Mouse (Mus musculus) kidney, postnatal 36 days (tissue): ENCODE results near the gene Ccdc191.

Source experiments
- DNase-seq, 2 experiments: peaks; one replicate each; pipeline ENCODE4 v3.0.0; 2021 to 2022; ENCODE audit warnings: mixed read lengths in 2 of 2

Gene Ccdc191

DNA sequence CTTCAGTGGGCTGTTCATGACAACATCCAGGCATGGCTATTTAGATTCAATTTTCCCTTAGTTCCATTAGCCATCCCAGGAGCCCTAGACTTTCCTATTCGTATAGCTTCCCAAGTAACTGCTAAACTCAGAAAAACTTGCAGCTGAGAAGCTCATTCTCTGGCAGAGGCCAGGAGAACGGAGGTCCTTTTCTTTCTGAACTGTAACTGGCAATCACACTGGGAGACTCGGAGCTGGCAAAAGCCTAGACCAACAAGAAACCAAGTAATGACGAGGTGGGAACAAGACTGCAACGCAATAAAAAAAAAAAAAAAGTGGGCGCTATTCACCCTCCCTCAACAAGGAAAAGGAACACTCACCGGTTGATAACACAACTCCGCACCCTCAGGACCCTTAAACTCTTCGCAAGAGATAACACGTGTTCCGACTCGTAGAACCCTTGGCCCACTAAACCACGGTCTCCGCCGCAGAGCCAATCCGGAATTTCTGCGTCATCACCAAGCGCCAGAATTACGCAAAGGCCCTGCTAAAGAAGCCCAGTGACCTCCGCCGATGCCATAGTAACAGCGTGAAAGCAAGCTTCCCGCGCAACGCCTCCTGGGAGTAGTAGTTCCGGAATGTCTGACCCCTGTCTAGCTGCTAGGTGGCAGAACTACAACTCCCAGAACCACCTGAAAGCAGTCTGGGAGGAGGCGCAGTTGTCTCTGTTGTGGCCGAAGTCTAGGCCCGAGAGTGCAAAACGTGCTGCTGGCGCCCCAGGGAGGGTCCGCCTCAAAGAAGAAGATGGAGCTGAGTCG is at the start of gene Ccdc191:
Gene Ccdc191, plus strand, starts transcription at position 593 of the 797 bp plus-strand sequence.
- DNase-seq: peak; percentile 100

DNA sequence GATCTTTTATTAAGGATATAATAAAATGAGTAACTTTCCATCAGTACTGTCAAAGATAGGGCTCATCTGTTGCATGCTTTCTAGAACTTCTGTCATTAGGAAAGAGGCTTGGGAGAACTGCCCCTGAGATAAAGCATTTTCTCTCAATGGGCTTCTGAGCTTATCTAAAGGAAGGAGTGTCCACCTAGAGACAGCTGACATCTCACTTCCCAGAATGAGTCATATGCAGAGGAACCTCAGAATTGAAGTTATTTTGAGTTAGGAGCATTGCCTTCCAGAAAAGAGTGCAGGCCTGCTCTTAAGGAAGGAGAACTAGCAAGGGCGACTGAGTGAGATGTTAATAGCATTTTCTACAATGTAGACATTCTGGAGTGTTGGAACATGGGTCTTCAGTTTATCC is 48.4 kb upstream of the Ccdc191 start:
- DNase-seq: no peak

DNA sequence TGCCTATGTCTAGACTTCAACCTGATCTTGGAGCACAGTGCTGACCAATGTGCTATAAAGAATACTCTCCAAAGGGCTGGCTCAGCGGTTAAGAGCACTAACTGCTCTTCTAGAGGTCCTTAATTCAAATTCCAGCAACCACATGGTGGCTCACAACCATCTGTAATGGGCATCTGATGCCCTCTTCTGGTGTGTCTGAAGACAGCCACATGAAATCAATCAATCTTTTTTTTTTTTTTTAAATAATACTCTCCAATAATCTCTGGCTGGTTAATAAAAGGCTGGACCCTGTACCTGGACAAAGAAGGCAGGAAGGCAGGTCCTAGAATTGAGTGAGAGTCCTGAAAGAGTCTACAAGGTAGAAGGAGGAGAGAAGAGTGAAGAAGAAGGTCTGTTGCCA is 39.8 kb upstream of the Ccdc191 start:
- DNase-seq: no peak

DNA sequence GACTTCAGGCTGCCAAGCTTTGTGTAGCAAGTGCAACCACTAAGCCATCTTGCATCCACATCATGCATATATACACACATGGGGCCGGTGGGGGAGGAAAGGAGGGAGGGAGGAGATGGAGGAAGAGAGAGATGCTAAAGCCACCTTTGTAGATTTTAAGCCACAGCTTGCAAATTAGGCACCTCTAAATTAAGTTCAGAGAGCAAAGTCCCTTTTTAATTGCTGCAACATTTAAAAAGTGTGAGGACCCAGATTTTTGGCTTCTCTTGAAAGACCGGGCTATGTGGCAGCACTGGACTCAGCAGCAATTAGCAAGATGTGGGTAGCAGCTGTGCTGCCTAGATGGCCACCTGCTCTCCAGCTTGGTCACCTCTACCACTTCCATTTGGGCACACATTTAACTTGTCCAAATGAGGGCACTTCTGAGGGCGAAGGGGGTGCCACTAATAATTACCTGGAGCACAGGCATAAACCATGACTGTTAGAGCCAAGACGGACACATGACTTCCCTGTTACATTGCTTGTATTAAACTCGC is 30.6 kb upstream of the Ccdc191 start:
- no peak for DNase-seq

DNA sequence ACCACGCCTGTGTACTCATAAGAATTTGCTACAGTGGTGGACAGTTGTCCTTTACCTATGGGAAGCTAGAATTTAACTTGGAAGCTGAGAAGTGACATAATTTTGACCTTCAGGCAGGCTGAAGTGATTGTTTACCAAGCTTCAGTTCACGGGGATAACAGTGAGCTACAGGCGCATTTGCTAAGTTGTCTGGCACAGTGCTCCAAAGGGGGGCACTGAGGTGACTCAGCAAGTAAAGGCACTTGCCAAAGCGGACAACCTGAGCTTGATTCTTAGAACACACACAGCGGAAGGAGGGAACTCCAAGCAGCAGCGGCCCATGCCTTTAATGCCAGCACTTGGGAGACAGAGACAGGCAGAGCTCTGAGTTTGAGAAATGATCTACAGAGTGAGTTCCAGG is 29.0 kb upstream of the Ccdc191 start:
- DNase-seq: no peak

DNA sequence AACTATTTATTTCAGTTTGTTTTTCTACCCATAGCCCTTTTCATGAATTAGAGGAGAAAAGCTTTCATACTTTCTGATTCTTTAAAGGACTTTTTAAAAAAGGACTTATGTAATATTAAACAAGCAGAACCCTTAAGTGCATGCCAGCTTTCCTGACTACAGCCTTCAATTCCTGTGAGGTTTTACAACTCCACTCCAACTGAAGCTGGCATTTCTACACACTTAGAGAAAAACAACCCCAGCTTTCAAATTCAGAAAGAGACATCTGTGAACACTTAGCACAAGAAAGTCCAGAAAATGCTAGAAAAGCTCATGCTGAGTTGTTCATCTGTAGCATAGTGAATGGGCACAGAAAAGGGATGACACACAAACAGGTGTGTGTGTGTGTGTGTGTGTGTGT is 19.8 kb upstream of the Ccdc191 start:
- DNase-seq: no peak

DNA sequence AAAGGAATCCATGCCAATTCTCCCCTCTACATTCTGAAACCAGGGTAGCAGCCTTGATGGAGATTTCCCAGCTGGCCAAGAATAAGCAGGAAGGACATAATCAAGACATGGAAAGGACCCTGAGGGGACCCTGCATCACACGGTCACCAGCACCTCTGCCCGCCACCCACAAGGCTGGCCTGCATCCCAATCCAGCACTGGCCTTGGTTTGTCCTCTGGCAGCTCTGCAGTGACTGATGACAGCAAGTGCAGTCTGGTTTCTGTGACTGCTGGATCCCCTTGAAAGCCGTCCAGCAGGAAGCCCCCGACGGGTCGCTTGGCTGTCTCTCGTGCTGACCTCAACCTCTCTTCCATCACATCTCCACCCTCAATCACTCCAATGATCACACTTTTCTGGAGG is 18.2 kb upstream of the Ccdc191 start:
- DNase-seq: no peak

DNA sequence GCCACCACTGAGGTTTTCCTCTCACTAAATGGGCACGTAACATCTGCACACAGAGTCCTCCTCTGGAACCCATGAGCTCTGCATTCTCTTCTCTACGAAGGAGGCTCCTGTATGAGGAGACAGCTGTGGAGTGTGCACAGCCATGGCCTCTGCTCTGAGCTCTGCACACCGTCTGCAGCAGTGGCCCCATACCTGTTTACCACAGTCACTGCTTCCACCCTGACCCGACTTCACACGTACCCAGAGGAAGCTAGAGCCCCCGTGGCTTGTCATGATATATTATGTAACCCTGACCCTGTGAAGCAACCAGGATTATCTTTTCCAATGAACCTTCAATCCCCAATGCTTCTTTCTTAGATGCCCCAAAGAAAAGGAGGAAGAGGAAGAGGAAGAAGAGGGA is 9.8 kb upstream of the Ccdc191 start:
- DNase-seq: no peak

DNA sequence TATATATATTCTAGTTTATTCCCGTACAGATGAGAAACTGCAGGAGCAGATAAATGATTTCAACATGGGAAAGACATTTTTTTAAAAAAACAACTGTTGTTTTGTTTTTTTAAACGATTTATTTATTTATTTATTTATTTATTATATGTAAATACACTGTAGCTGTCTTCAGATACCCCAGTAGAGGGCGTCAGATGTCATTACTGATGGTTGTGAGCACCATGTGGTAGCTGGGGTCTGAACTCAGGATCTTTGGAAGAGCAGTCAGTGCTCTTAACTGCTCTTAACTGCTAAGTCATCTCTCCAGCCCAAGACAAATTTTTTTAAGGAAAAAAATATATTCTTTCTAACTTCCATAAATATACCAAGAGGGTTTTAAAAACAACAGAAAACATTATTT is 8.0 kb upstream of the Ccdc191 start:
- no peak for DNase-seq

DNA sequence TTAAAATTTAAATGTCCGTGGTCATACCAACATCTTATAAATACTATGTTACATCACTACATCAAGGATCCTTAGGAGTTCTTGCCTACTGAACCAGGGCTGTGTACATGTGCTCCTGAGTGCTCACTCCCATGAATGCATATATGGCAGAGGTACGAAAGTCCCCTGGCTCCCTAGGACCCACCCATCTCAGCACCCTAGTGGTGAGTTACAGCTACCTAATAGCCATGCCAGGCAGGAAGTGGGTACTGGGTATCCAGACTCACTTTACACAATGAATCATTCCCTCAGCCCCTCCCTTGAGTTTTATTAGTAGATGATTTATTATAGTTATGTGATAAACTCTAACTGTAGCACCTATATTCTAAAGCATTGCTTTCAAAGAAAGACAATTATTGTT is 7.3 kb upstream of the Ccdc191 start:
- no peak for DNase-seq

DNA sequence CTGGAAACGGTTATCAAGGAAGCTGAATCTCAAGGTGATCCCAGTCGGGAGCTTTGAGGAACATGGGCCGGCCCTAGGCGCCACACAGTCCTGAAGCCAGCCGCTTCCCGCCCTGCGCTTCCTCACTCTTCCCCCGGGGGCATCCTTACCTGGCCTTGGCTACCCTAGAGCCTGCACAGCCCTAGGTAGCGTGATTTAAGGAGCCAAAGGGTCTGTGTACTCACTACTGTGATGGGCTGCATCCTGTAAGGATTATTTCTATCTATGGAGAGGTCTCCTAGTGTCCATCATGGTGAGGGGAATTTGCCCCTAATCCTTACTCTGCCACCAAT is 371 bp downstream of the Ccdc191 start:
- no peak for DNase-seq

DNA sequence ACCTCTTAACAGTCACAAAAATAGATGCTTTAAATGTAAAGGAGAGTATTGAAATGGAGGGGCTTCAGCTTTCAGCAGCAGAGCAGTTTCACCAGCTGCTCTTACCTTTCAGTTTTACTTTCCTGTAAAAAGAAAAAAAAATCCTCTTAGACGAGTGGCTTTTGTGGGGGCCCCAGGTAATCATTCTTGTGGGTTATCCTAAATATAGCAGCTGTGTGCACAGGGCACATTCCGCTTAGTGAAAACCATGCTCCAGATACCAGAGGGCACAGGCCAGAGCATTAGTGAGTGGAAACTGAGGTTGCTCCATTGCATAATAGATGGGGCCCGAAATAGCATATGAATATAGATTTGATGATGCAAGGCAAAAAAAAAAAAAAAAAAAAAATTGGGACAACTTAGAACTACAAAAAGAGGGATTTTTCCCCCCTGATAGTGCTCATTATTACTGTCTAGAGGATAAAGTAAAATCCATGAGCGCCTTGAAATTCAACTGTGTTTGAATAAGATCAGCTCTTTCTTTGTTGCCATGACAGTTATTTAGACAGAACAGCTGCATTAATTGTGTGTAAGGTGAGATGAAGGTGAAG is 1.2 kb downstream of the Ccdc191 start:
- peak in 1 of 2 experiments; percentile 5 for DNase-seq

DNA sequence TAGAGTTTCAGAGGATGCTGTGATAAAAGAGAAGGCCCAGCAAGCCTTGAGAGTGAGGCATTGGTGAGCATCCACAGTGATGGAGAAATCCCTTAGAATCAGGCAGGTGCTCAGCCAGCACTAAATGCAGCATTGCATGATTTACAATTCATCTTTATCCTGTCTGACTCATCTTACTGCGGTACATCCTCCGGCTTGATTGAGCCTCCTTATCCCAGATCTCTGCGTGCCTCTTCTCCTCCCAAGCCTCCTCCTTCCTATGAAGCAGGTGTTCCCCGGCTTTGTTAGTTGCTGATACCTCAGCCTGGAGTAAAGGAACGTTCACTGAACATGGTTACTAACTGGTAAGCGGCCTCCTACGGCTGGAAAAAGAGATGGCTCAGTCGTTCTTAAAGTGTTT is 4.9 kb downstream of the Ccdc191 start:
- no peak for DNase-seq

DNA sequence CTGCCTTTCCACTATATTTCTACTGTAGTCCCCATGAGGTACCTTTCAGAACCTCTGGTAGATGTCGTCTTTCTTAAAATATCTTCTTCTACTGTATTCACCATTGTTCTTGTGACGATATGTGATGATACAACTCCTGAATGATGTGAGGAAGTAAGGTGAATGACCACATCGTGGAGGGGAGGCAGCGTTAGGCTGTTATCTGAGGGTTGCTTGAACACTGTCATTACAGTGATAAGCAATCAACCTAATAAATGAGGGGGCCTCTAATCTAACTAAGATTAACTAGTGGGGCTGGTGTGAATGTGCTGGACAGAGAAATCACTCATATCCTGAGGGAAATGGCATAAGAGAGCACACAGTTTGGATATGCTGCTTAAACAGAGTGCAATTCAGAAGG is 10.5 kb downstream of the Ccdc191 start:
- no peak for DNase-seq

DNA sequence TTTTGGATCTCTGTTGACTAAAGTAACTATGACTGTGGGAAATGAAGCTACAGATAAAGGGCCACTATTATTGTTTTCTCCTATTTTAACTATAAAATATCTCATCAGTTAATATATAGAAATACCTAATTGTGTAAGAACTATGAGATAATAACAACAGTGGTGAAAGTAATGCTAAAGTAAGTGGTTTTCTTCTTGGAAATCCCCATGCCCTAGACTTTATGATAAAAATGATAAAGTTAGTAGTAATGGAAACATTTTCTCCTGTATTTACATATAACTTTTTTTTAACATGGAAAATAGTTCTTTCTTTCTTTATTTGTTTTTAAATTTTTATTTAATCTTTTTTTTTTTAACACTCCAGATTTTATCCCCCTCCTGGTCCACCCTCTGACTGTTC is 11.0 kb downstream of the Ccdc191 start:
- DNase-seq: no peak

DNA sequence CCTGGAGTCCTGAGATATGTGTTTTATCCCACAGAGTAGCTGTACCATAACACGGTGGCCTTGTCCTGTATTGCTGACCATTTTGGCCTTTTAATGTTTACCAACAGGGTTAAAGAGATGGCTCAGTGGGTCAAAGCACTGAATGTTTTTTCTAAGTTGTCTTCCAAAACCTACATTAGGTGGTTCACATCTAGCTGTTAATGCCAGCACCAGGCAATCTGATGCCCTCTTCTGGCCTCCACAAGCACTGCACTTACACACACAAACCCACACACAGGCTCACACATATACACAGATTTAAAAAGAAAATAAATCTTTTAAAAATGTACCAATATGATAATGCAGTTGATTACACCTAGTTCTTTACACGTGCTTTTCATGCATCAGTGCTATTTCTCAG is 19.3 kb downstream of the Ccdc191 start:
- peak in 1 of 2 experiments; percentile 58 for DNase-seq

DNA sequence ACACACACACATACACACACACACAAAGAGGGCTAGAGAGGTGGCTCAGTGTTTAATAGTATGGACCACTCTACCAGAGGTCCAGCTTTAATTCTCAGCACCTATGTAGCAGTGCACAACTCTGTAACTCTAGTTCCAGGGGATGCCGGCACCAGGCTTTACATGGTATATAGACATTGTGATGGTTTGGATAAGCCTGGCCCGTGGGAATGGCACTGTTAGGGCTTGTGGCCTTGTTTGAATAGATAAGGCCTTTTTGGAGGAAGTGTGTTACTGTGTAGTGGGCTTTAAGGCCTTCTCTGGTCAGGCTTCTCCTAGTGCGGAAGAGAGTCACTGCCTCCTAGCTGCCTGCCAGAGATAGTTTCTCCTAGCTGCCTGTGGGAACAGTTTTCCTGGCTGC is 29.3 kb downstream of the Ccdc191 start:
- DNase-seq: no peak

DNA sequence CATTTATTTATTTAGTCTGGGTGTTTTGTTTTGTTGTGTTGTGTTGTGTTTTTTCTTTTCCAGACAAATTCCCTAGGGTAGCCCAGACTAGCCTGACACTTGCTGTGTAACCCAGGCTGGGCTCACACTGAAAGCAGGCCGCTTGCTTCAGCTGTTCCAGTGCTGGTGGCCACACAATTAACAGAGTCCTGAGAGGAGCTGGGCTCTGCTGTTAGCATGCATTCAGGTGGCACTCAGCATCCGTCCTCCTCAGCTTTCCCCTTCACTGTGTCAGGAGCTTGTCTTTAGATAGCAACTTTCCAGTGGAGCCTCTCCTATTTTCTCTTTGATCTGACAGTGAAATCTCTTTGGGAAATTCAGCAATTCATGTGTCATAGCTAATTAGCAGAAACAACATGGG is 32.4 kb downstream of the Ccdc191 start:
- DNase-seq: no peak

DNA sequence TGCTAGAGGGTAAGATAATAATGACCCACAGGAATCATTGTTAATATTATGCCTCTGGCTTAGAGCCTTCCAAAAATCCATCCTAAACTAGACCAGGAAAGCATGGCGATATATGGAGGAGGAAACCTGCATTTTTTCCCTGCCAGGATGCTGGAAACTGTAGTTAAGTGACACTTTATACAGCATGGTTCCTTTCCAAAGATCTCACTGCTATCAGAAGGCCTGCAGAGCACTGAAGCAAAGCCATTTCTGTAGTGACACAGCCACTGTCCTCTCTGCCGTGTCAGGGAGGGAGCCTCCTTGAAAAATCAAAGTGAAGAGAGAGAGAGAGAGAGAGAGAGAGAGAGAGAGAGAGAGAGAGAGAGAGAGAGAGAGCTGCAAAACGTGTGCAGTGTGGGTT is 33.0 kb downstream of the Ccdc191 start:
- DNase-seq: no peak

DNA sequence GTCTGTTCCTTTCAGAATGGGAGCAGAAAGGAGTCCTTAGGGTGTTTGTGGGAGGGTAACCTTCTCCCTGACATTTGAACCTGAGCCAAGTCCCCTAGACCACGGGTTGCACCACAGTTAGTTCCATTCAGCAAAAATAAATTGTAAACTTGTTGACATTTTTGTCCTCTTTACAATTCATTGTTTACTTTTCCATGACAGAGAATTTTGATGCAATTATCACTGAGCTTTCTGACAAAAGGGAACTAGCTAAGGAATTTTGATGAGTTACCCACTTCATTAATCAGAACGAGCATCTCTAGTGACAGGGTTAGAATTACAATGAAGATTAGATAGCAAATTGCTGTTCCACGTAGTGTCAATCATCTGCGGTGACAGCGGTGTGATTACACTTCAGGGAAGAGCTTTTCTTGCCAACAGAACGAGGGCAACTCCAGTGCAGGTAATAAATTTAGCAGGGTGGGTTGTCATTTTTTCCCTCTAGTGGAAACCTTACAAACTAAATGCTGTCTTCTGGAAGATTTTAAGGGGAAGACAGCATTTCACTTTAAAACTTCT is 35.5 kb downstream of the Ccdc191 start:
- DNase-seq: no peak

DNA sequence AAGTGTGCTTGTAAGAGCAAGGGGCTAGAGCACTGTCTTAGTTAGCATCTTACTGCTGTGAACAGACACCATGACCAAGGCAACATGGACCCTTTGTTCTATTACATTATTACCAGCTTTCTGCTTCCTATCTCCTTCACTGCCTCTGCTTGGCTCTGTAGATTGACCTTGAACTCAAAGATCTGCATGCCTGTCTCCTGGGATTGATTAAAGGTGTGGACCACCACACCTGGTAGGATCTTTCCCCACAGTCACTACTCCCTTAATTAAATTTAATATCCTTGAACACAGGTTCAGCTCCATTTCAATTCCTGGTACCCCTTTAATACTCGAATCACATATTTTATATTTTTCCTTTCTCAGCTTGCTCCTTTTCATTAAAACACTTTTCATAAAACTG is 36.2 kb downstream of the Ccdc191 start:
- no peak for DNase-seq

DNA sequence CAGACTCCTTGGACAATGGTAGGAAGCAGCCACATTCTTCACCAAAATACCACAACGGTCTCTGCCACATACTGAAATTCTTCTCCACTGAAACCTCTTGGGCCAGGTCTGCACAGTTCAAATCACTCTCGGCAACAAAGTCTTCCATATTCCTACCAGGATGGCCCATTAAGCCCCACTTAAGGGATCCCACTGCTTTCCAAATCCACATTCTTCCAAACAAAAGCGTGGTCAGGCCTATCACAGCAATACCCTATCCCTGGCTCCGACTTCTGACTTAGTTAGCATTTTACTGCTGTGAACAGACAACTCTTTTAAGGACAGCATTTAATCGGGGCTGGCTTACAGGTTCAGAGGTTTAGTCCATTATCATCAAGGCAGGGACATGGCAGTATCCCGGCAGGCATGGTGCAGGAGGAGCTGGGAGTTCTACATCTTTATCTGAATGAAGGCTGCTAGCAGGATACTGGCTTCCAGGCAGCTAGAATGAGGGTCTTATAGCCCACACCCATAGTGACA is 36.8 kb downstream of the Ccdc191 start, which contains the start of gene Qtrt2:
Gene Qtrt2, minus strand, starts transcription at position 469 of the 519 bp plus-strand sequence.
- no peak for DNase-seq

DNA sequence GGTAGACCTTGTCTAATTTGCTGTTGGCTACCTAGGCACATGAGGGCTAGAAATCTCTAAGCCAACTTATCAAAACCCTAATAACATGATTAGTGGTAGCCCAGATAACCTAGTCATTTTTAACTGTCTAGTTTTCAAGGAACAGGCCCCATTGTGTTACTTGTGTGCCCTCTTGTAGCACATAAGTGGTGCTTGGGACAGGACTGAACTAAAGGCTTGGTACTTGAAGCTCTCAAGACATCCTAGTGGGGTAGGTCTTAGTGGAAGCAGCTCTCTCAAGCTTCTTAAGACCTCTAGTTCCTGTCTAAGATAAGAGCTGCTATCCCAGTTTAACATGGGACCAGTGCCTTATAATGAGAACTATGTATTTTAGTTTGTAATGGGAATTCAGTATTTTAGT is 41.0 kb downstream of the Ccdc191 start:
- no peak for DNase-seq

DNA sequence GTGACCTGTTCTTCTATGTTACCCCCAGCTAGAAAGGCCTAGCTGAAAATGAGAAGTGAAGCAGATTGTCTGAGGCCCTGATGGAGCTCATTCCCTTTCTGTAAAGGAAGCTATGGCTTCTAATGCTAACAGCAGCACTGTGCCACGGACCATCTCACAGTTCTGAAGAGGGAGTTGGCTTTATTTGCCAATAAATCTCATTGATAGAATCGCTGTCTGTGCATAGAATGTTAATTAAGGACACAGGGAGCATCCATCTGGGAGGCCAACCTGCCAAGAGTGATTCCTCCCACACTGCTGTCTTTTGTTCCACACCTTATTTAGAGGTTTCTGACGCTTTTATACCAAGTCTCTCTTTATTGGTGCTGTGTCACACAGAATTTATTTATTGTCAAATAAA is 41.9 kb downstream of the Ccdc191 start:
- no peak for DNase-seq
